Mouse (Mus musculus): ENCODE measurements at regions not wholly inside any gene's neighbourhood (a gene's known extent, or its start where the extent isn't known, plus 50 kb on each side); places are given as distances from the start of the nearest gene placed in this dataset.
A peak's percentile ranks its signal among the peaks of the same experiment; 100 is the strongest.

DNA sequence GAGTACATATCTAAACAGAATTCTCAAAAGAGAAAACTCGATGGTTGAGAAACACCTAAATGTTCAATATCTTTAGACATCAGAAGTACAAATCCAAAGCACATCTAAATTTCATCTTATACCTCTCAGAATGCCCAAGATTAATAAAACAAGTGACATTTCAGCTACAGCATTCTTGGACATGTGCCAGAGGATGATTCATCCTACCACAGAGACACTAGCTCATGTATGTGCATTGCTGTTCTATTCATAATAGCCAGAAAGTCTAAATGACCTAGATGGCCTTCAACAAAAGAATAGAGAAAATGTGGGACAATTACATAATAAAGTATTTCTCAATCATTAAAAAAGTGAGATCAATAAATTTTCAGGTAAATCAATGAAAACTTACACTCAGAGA, 146.6 kb upstream of the Nat3 start:
- H3K4me2 ChIP-seq, result no peak overlapping the region
- ATAC-seq (replicated peaks), result no peak
- H3K9ac ChIP-seq, result no peak overlapping the region
- H3K9me3 ChIP-seq, result 0 out of 2 replicates have a peak, but pooled peaks cover 3% of the 10 kb centered on the region
- H3K27ac ChIP-seq, result no peak overlapping the region
- H3K36me3 ChIP-seq (replicated peaks), result no peaks in the 10 kb centered on the region
- H3K4me1 ChIP-seq, result no peaks in the 10 kb centered on the region
- WGBS, result 80% methylated on average over 1 of the region's 1 CpGs
- no peak overlapping the region for H3K4me3 ChIP-seq
- no peaks in the 10 kb centered on the region for H3K27me3 ChIP-seq (replicated peaks)

DNA sequence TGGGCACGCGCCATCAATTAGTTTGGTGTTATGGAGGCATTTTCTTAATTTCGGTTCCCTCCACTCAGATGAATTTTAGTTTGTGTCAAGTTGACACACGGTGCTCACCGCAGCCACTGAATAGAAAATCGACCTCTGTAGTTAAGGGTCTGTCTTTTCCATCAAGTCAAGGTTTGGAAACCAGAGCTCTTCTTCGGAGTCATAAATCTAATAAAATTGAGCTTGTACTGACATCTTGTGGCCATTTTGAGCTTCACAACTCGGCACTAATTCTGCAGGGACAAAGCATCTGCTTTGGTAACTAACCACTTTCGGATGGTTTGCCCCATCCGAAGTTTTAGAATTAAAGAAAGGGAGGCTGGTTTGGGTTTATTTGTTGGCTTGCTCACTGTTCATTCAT, 117.7 kb upstream of the Nat3 start:
- WGBS, result 47% methylated on average over 10 of the region's 10 CpGs
- ATAC-seq (replicated peaks), result peak; percentile 89
- H3K36me3 ChIP-seq (replicated peaks), result no peaks in the 10 kb centered on the region
- H3K27ac ChIP-seq, result no peak overlapping the region
- H3K4me3 ChIP-seq, result no peak overlapping the region
- H3K9me3 ChIP-seq, result no peaks in the 10 kb centered on the region
- H3K4me1 ChIP-seq, result no peaks in the 10 kb centered on the region
- H3K9ac ChIP-seq, result no peak overlapping the region
- no peaks in the 10 kb centered on the region for H3K27me3 ChIP-seq (replicated peaks)
- no peak overlapping the region for H3K4me2 ChIP-seq

DNA sequence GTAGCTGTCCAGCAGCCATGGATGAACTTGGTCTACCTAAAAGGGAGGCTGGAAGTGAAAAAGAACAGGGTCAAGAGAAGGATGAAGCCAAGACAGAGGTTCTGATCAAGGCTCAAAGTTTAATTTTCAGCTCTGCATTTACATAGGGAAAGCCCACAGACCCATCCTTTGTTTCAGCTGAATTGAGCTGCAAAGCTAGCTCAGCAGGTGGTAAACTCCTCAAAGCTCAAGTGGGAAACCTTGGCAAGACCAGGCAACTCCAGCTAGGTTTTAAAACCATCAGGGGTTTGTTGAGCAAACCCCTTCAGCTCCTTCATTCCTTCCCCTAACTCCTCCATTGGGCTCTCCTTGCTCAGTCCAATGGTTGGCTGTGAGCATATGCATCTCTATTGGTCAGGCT, 108.8 kb upstream of the Nat3 start:
- ATAC-seq (replicated peaks), result no peak
- Histone ChIP-seq H3K4me3 (no peak overlapping the region), H3K27me3 (replicated peaks) (no peaks in the 10 kb centered on the region), H3K27ac (no peak overlapping the region), H3K9ac (no peak overlapping the region), H3K36me3 (replicated peaks) (no peaks in the 10 kb centered on the region), H3K4me1 (no peaks in the 10 kb centered on the region), H3K9me3 (no peaks in the 10 kb centered on the region), H3K4me2 (no peak overlapping the region)

DNA sequence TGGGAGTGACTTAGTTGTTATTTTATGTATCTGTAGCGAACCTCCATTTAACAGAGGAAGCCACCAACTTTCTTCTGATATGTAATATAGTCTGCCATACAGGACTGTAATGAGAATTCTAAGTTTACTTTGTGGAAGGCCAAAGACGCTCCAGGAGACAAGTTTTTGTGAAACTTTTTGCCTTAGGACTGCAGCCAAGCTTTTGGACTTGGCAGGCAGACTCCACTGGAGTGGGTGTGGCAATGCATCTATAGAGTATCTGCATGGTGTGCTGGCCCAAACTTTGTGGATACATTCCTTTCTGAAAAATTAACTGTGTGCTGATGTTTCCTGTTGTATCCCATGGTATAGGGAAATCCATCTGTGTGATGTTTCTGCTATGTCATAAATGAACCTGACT, 101.1 kb upstream of the Nat3 start:
- WGBS, result 83% methylated on average over 2 of the region's 2 CpGs

More for the DNA sequence above, 101.1 kb upstream of the Nat3 start:
- H3K27me3 ChIP-seq (replicated peaks), result no peaks in the 10 kb centered on the region
- H3K9me3 ChIP-seq, result no peaks in the 10 kb centered on the region
- no peak overlapping the region for H3K4me3 ChIP-seq
- no peak for ATAC-seq (replicated peaks)
- H3K27ac ChIP-seq, result no peak overlapping the region
- H3K4me2 ChIP-seq, result no peak overlapping the region
- H3K4me1 ChIP-seq, result no peaks in the 10 kb centered on the region
- no peaks in the 10 kb centered on the region for H3K36me3 ChIP-seq (replicated peaks)
- no peak overlapping the region for H3K9ac ChIP-seq
